Mouse (Mus musculus) forelimb bud, embryonic 11.5 days (tissue): ENCODE measurements at regions not wholly inside any gene's neighbourhood (a gene's known extent, or its start where the extent isn't known, plus 50 kb on each side); places are given as distances from the start of the nearest gene placed in this dataset.
"Not testable (repeated sequence)": the region's sequence is repeated elsewhere in the genome, so short reads cannot be mapped to it uniquely, and the experiment has no call there.

Experiments
- DNase-seq: peaks from one replicate; pipeline ENCODE4 v3.0.0-alpha.2; 2012; ENCODE audit warnings: low read depth, low spot score

GRCm38 (mm10) chr6:3319378-3319777 lies 80.0 kb downstream of the Samd9l start:
- no peak for DNase-seq

GRCm38 (mm10) chr6:3307598-3308220 lies 91.7 kb downstream of the Samd9l start:
- peak; percentile 53 for DNase-seq

- peak; percentile 57 for DNase-seq
Observed at GRCm38 (mm10) chr6:3304881-3305620, 94.3 kb downstream of the Samd9l start.

- not testable (repeated sequence) for DNase-seq
Observed at GRCm38 (mm10) chr6:3293316-3293715, 106.1 kb downstream of the Samd9l start.

- DNase-seq, result not testable (repeated sequence)
Observed at GRCm38 (mm10) chr6:3291983-3292382, 107.4 kb downstream of the Samd9l start.

GRCm38 (mm10) chr6:3268726-3269125 lies 130.6 kb downstream of the Samd9l start:
- not testable (repeated sequence) for DNase-seq

- not testable (repeated sequence) for DNase-seq
Observed at GRCm38 (mm10) chr6:3265477-3265876, 133.9 kb downstream of the Samd9l start.
